Mouse (Mus musculus): ENCODE data around the gene Usp33.

- TF ChIP-seq CTCF (IDR thresholded peaks at IDR 0.05; ENCODE audit: extremely low read depth, insufficient read length, insufficient replicate concordance, low read depth, low read length) (no peak), POLR2A (IDR thresholded peaks at IDR 0.05; ENCODE audit: low read depth, low read length) (no peak)
Observed at GRCm38 (mm10) chr3:152435590-152435989, 89.3 kb downstream of the Usp33 start.
